Mouse (Mus musculus) embryonic facial prominence, embryonic 13.5 days (tissue): ENCODE measurements around the gene Zfp983. TPM values are rescaled to one million over a fixed set of nuclear protein-coding genes. Genes with fewer than 3 reads are reported as not detected.

ENCODE experiments used
- ATAC-seq: fragments of 200-750 bp; cut with Nextera tagmentation; 2 replicates; pipeline ENCODE4 v1.8.0; 2017; ENCODE audit warnings: low read depth; ENCODE audit not compliant: insufficient number of reproducible peaks, insufficient read depth, low FRiP score, low TSS enrichment
- H3K27ac ChIP-seq: fragments of 300-500 bp; sonication (generic); 2 replicates; pipeline ENCODE4 v1.5.1; 2015; ENCODE audit warnings: moderate library complexity, mild to moderate bottlenecking, inconsistent platforms
- H3K27me3 ChIP-seq: fragments of 300-500 bp; sonication (generic); 2 replicates; pipeline ENCODE4 v1.6.1; 2015; ENCODE audit warnings: mild to moderate bottlenecking, inconsistent platforms
- H3K36me3 ChIP-seq: fragments of 300-500 bp; sonication (generic); 2 replicates; pipeline ENCODE4 v1.6.1; 2015; ENCODE audit warnings: mild to moderate bottlenecking, inconsistent platforms
- H3K4me1 ChIP-seq: fragments of 300-500 bp; sonication (generic); 2 replicates; pipeline ENCODE4 v1.6.1; 2015; ENCODE audit warnings: inconsistent platforms
- H3K4me2 ChIP-seq: fragments of 300-500 bp; sonication (generic); 2 replicates; pipeline ENCODE4 v1.6.1; 2015; ENCODE audit warnings: moderate library complexity, mild to moderate bottlenecking, inconsistent platforms
- H3K4me3 ChIP-seq: fragments of 300-500 bp; sonication (generic); 2 replicates; pipeline ENCODE4 v1.5.1; 2015; ENCODE audit warnings: mild to moderate bottlenecking, inconsistent platforms
- H3K9ac ChIP-seq: fragments of 300-500 bp; sonication (generic); 2 replicates; pipeline ENCODE4 v1.6.1; 2015; ENCODE audit warnings: mild to moderate bottlenecking, inconsistent platforms
- H3K9me3 ChIP-seq: fragments of 300-500 bp; sonication (generic); 2 replicates; pipeline ENCODE4 v1.6.1; 2016; ENCODE audit warnings: inconsistent platforms
- WGBS: fragments of 180-500 bp; shearing (Covaris S2); methylation state at CpG from one replicate; pipeline ENCODE4 v1.1.7; 2015; ENCODE audit warnings: mixed read lengths; 5-methylcytosine and 5-hydroxymethylcytosine counted together
- polyA plus RNA-seq: library from polyadenylated mRNA; unstranded; fragments of >200 nt; fragmentation: Nextera tagmentation; extraction: Ambion mirVana; gene quantifications from 2 replicates; pipeline ENCODE4 v1.2.1, GENCODE M21; 2015

The Zfp983 gene
- polyA plus RNA-seq, 1 experiment from 2014 or later = 6.1 TPM

GRCm38 (mm10) chr17:21696073-21696472, 45.6 kb downstream of the Zfp983 start:
- Histone ChIP-seq H3K36me3 (peaks cover 10% of the 10 kb centered on the region), H3K27ac (no peak overlapping the region), H3K4me3 (no peak overlapping the region), H3K4me1 (no peaks in the 10 kb centered on the region), H3K9ac (no peak overlapping the region), H3K9me3 (no peaks in the 10 kb centered on the region), H3K4me2 (no peak overlapping the region), H3K27me3 (no peaks in the 10 kb centered on the region)
- ATAC-seq = no peak

GRCm38 (mm10) chr17:21702281-21703240, 52.1 kb downstream of the Zfp983 start:
- ATAC-seq = no peak
- H3K9ac ChIP-seq = no peak overlapping the region
- no peak overlapping the region for H3K4me3 ChIP-seq
- no peaks in the 10 kb centered on the region for H3K27me3 ChIP-seq
- no peaks in the 10 kb centered on the region for H3K4me1 ChIP-seq
- H3K27ac ChIP-seq = no peak overlapping the region
- 50% methylated on average over 5 of the region's 5 CpGs for WGBS
- H3K9me3 ChIP-seq = no peaks in the 10 kb centered on the region
- H3K4me2 ChIP-seq = no peak overlapping the region
- H3K36me3 ChIP-seq = no peaks in the 10 kb centered on the region

GRCm38 (mm10) chr17:21703414-21703813, 53.0 kb downstream of the Zfp983 start:
- Histone ChIP-seq H3K4me1 (peaks cover 2% of the 10 kb centered on the region), H3K27me3 (no peaks in the 10 kb centered on the region), H3K9me3 (no peaks in the 10 kb centered on the region), H3K9ac (no peak overlapping the region), H3K4me3 (no peak overlapping the region), H3K36me3 (no peaks in the 10 kb centered on the region), H3K27ac (no peak overlapping the region), H3K4me2 (no peak overlapping the region)
- no peak for ATAC-seq
- 78% methylated on average over 1 of the region's 1 CpGs for WGBS

- H3K36me3 ChIP-seq = peaks cover 15% of the 10 kb centered on the region
- ATAC-seq = peak; percentile 98
Measured at GRCm38 (mm10) chr17:21707343-21707996, 57.0 kb downstream of the Zfp983 start, which contains the start of gene Zfp760. Gene Zfp760 (plus strand): TSS chr17:21707741.

GRCm38 (mm10) chr17:21708401-21708800, 58.0 kb downstream of the Zfp983 start:
- H3K9me3 ChIP-seq = no peaks in the 10 kb centered on the region
- H3K4me1 ChIP-seq = peaks cover 9% of the 10 kb centered on the region
- no peak for ATAC-seq
- H3K36me3 ChIP-seq = peaks cover 18% of the 10 kb centered on the region
- peak overlapping the region; percentile 59 for H3K4me2 ChIP-seq
- H3K9ac ChIP-seq = peak overlapping the region; percentile 62
- H3K27ac ChIP-seq = no peak overlapping the region
- H3K4me3 ChIP-seq = peak overlapping the region; percentile 74
- H3K27me3 ChIP-seq = no peaks in the 10 kb centered on the region
- WGBS = 30% methylated on average over 2 of the region's 2 CpGs

More at GRCm38 (mm10) chr17:21707343-21707996, 57.0 kb downstream of the Zfp983 start, which contains the start of gene Zfp760:
- Histone ChIP-seq H3K4me3 (peak within 1 kb of the TSS; percentile 74), H3K9me3 (no peaks in the 10 kb centered on the region), H3K4me1 (peaks cover 9% of the 10 kb centered on the region), H3K9ac (peak within 1 kb of the TSS; percentile 84), H3K4me2 (peak within 1 kb of the TSS; percentile 59), H3K27me3 (no peaks in the 10 kb centered on the region), H3K27ac (peak within 1 kb of the TSS; percentile 93)
- 4% methylated on average over 26 of the region's 26 CpGs for WGBS

Other genes with a start within 250 kb of the Zfp983 start
- gene Zfp54, start 227.4 kb upstream of the Zfp983 start, polyA plus RNA-seq = 3.4 TPM in 2 replicates
- gene Zfp51, start 200.2 kb upstream of the Zfp983 start, polyA plus RNA-seq = 15.0 and 16.3 TPM in 2 replicates
- gene Zfp53, start 161.6 kb upstream of the Zfp983 start, polyA plus RNA-seq = 9.5 and 10.5 TPM in 2 replicates
- gene Zfp52, start 115.1 kb upstream of the Zfp983 start, polyA plus RNA-seq = 4.3 and 5.0 TPM in 2 replicates
- gene Zfp948, start 83.6 kb upstream of the Zfp983 start, polyA plus RNA-seq = 15.2 and 15.9 TPM in 2 replicates
- gene Gm10226, start 41.2 kb downstream of the Zfp983 start, polyA plus RNA-seq = 5.8 and 8.9 TPM in 2 replicates
- 14.4 and 17.8 TPM in 2 replicates for gene Zfp760, start 57.1 kb downstream of the Zfp983 start, polyA plus RNA-seq
- 7.0 and 8.5 TPM in 2 replicates for gene Zfp229, start 80.2 kb downstream of the Zfp983 start, polyA plus RNA-seq
- gene Zfp820, start 195.1 kb downstream of the Zfp983 start, polyA plus RNA-seq = 6.7 and 6.9 TPM in 2 replicates